Mouse (Mus musculus): ENCODE data around the gene Anapc1. TPM values are rescaled to one million over a fixed set of nuclear protein-coding genes. Genes with fewer than 3 reads are reported as not detected.

Gene Anapc1
- total RNA-seq, 1 experiment, result 93.3 TPM

DNA sequence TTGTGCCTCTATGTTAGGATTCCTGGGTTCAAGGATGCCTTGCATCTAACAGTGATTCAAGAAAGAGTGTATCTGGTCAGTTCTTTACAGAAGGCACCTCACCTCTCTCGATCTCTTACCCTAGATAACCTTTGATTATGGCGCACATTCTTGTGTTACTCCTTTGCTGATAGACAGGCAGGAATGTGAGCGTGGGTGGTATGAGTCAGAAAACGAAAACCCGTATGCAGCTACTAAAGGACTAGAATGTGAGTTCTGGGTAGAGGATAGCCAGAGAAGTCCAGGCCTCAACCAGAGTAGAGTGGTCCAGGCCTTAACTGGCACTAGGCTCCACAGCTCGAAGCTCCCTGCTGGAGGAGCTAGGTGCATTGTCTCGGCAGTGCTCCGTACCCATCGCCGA lies 5.6 kb upstream of the Anapc1 start:
- in situ Hi-C loops (cut with MboI; ENCODE audit: low sequenced_read_pairs in 2 of 2, unreplicated experiment in 2 of 2), result loop anchor here in 1 of 2 experiments (10.0 kb wide), 1 partner anchor 122 kb away; the partner anchor contains the start of gene Tmem87b
- Histone ChIP-seq H3K27ac (ENCODE audit: insufficient read depth, low read depth, low read length, poor library complexity, severe bottlenecking) (no peak overlapping the region), H3K9ac (ENCODE audit: insufficient read depth, low read depth, low read length, poor library complexity, severe bottlenecking) (no peak overlapping the region), H3K4me1 (ENCODE audit: control insufficient read depth in 2 of 2, insufficient read depth in 2 of 2, low read length in 2 of 2, poor library complexity in 1 of 2) (0 out of 4 replicates have a peak, but pooled peaks cover 0 to 2% of the 10 kb centered on the region in 2 experiments), H3K36me3 (ENCODE audit: control insufficient read depth, insufficient read depth, low read length, poor library complexity, severe bottlenecking) (no peaks in the 10 kb centered on the region), H3K4me3 (ENCODE audit: insufficient read depth in 1 of 2, low read depth in 1 of 2, low read length in 2 of 2, poor library complexity in 1 of 2, severe bottlenecking in 1 of 2) (no peak overlapping the region), H3K9me3 (ENCODE audit: control insufficient read depth, insufficient read depth, low read depth, low read length) (no peaks in the 10 kb centered on the region)
- TF ChIP-seq HCFC1 (IDR thresholded peaks at IDR 0.05; ENCODE audit: borderline replicate concordance, insufficient read depth, low read length), result no peak
- no peak for TF ChIP-seq MAFK (IDR thresholded peaks at IDR 0.05; ENCODE audit: insufficient read depth, low read depth, low read length)
- no peak for TF ChIP-seq CHD2 (IDR thresholded peaks at IDR 0.05; ENCODE audit: low read depth, low read length)
- TF ChIP-seq ZC3H11A (IDR thresholded peaks at IDR 0.05; ENCODE audit: borderline replicate concordance, low read depth, low read length), result no peak
- TF ChIP-seq ZNF384 (IDR thresholded peaks at IDR 0.05; ENCODE audit: low read depth, low read length), result no peak
- no peak for DNase-seq (ENCODE audit: low read depth, low spot score)

DNA sequence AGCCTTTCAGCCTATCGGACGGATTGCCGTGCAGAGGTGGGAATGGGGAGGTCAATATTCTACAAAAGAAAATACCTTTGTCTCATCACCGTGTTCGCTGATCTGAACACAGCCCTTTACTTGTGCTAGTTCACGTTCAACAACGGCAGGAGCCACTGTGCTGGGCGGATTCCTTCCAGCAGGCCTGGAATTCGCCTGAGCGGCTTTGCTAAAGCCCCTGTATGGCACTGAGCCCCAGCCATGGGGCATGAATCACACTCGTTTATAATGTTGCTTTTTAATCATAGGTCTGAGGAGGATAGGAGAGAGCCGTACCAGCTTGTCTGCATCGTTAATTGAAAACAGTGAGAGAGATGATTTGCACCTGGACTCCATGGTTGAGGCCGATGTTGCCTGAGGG lies 5.1 kb upstream of the Anapc1 start:
- H3K9me3 ChIP-seq (ENCODE audit: control insufficient read depth, insufficient read depth, low read depth, low read length), result no peaks in the 10 kb centered on the region
- H3K4me1 ChIP-seq (ENCODE audit: control insufficient read depth in 2 of 2, insufficient read depth in 2 of 2, low read length in 2 of 2, poor library complexity in 1 of 2), result 0 out of 4 replicates have a peak, but pooled peaks cover 0 to 2% of the 10 kb centered on the region in 2 experiments
- no peaks in the 10 kb centered on the region for H3K36me3 ChIP-seq (ENCODE audit: control insufficient read depth, insufficient read depth, low read length, poor library complexity, severe bottlenecking)
- H3K4me3 ChIP-seq (ENCODE audit: insufficient read depth in 1 of 2, low read depth in 1 of 2, low read length in 2 of 2, poor library complexity in 1 of 2, severe bottlenecking in 1 of 2), result no peak overlapping the region
- in situ Hi-C loops (cut with MboI; ENCODE audit: low sequenced_read_pairs in 2 of 2, unreplicated experiment in 2 of 2), result loop anchor here in 1 of 2 experiments (10.0 kb wide), 1 partner anchor 122 kb away; the partner anchor contains the start of gene Tmem87b
- no peak for TF ChIP-seq MAFK (IDR thresholded peaks at IDR 0.05; ENCODE audit: insufficient read depth, low read depth, low read length)
- peak overlapping the region; percentile 14; the same call in 1 of the 2 replicates for H3K9ac ChIP-seq (ENCODE audit: insufficient read depth, low read depth, low read length, poor library complexity, severe bottlenecking)
- no peak for DNase-seq (ENCODE audit: low read depth, low spot score)
- no peak overlapping the region for H3K27ac ChIP-seq (ENCODE audit: insufficient read depth, low read depth, low read length, poor library complexity, severe bottlenecking)

DNA sequence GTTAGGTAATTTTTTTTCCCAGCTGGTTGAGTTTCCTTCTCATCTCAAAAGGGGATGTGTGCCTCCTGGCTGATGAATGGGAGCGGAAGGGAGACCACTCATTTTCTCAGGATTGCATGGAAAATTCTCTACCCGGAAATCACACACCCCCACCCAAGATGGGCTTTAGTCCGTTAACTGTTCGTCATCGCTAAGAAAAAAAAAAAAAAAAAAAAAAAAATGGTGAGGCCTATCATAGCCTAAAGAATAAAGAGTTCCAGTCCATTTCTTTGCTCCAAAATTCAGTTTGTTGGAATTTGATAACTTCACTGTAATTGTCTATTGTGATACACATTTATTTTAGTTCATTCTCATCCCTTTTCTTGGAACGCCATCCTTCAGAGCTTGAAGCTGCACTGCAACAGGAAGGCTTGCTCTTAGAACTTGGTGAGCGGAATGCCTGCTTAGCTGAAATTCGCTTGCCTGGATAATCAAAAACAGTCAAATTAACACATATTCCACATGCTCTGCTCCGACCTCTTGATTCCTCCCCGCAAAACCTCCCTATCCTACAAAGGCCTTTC lies 448 bp upstream of the Anapc1 start:
- in situ Hi-C loops (cut with MboI; ENCODE audit: low sequenced_read_pairs in 2 of 2, unreplicated experiment in 2 of 2), result no loop called here

DNA sequence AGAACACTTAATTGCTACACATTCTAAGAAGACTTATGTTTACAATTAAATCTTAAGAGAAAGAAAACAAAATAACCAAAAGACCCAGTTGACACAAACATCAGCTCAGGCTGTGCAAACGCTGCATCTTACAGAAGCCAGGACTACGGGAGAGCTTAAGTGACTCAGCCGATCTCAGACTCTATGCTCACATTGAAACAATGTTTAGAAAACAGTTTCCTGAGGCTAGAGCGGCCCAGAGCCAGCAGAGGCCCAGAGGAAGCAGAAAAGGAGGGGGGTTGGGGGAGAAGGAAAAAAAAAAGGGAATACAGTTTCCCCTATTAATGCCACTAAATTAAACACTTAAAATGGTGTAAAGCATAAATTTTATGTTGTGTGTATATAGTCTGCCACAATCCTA lies 6.5 kb downstream of the Anapc1 start:
- TF ChIP-seq HCFC1 (IDR thresholded peaks at IDR 0.05; ENCODE audit: borderline replicate concordance, insufficient read depth, low read length) (no peak), MAFK (IDR thresholded peaks at IDR 0.05; ENCODE audit: insufficient read depth, low read depth, low read length) (no peak), CHD2 (IDR thresholded peaks at IDR 0.05; ENCODE audit: low read depth, low read length) (no peak), ZNF384 (IDR thresholded peaks at IDR 0.05; ENCODE audit: low read depth, low read length) (no peak), ZC3H11A (IDR thresholded peaks at IDR 0.05; ENCODE audit: borderline replicate concordance, low read depth, low read length) (no peak)
- Histone ChIP-seq H3K27ac (ENCODE audit: insufficient read depth, low read depth, low read length, poor library complexity, severe bottlenecking) (no peak overlapping the region), H3K4me1 (ENCODE audit: control insufficient read depth in 2 of 2, insufficient read depth in 2 of 2, low read length in 2 of 2, poor library complexity in 1 of 2) (no peaks in the 10 kb centered on the region), H3K9me3 (ENCODE audit: control insufficient read depth, insufficient read depth, low read depth, low read length) (no peaks in the 10 kb centered on the region), H3K36me3 (ENCODE audit: control insufficient read depth, insufficient read depth, low read length, poor library complexity, severe bottlenecking) (peaks cover 7% of the 10 kb centered on the region; the same call in 1 of the 2 replicates), H3K4me3 (ENCODE audit: insufficient read depth in 1 of 2, low read depth in 1 of 2, low read length in 2 of 2, poor library complexity in 1 of 2, severe bottlenecking in 1 of 2) (no peak overlapping the region), H3K9ac (ENCODE audit: insufficient read depth, low read depth, low read length, poor library complexity, severe bottlenecking) (no peak overlapping the region)
- in situ Hi-C loops (cut with MboI; ENCODE audit: low sequenced_read_pairs in 2 of 2, unreplicated experiment in 2 of 2), result no loop called here
- DNase-seq (ENCODE audit: low read depth, low spot score), result no peak

More for the DNA sequence above, 448 bp upstream of the Anapc1 start:
- Histone ChIP-seq H3K4me1 (ENCODE audit: control insufficient read depth in 2 of 2, insufficient read depth in 2 of 2, low read length in 2 of 2, poor library complexity in 1 of 2) (0 out of 4 replicates have a peak, but pooled peaks cover 0 to 2% of the 10 kb centered on the region in 2 experiments), H3K27ac (ENCODE audit: insufficient read depth, low read depth, low read length, poor library complexity, severe bottlenecking) (no peak overlapping the region; the same call in 1 of the 2 replicates), H3K36me3 (ENCODE audit: control insufficient read depth, insufficient read depth, low read length, poor library complexity, severe bottlenecking) (no peaks in the 10 kb centered on the region), H3K4me3 (ENCODE audit: insufficient read depth in 1 of 2, low read depth in 1 of 2, low read length in 2 of 2, poor library complexity in 1 of 2, severe bottlenecking in 1 of 2) (peak overlapping the region; percentile 82 to 90), H3K9ac (ENCODE audit: insufficient read depth, low read depth, low read length, poor library complexity, severe bottlenecking) (peak overlapping the region; percentile 98; the same call in 1 of the 2 replicates), H3K9me3 (ENCODE audit: control insufficient read depth, insufficient read depth, low read depth, low read length) (no peaks in the 10 kb centered on the region)
- DNase-seq (ENCODE audit: low read depth, low spot score), result no peak
- no peak for TF ChIP-seq CHD2 (IDR thresholded peaks at IDR 0.05; ENCODE audit: low read depth, low read length)
- peak; percentile 86 for TF ChIP-seq ZNF384 (IDR thresholded peaks at IDR 0.05; ENCODE audit: low read depth, low read length)

DNA sequence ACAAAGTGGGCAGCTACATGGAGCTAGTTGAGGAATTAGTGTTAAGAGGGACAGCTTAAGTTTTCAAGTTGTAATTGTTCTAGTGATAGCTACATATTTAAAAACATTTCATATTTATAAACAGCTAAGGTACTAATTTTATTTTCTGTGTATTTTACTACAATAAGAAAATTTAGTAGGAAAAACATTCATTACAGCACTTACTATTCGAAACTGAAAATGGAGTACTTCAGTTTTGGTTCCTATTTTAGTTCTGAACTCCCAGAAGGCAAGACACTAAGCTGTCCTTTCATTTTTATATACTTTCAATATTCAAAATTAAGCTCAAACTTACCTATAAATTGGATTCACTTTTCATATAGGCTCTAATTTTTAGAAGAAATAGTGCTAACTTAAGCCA lies 66.6 kb downstream of the Anapc1 start:
- in situ Hi-C loops (cut with MboI; ENCODE audit: low sequenced_read_pairs in 2 of 2, unreplicated experiment in 2 of 2), result no loop called here
- Histone ChIP-seq H3K36me3 (ENCODE audit: control insufficient read depth, insufficient read depth, low read length, poor library complexity, severe bottlenecking) (peaks cover 37% of the 10 kb centered on the region), H3K4me3 (ENCODE audit: insufficient read depth in 1 of 2, low read depth in 1 of 2, low read length in 2 of 2, poor library complexity in 1 of 2, severe bottlenecking in 1 of 2) (no peak overlapping the region), H3K9me3 (ENCODE audit: control insufficient read depth, insufficient read depth, low read depth, low read length) (no peaks in the 10 kb centered on the region), H3K27ac (ENCODE audit: insufficient read depth, low read depth, low read length, poor library complexity, severe bottlenecking) (no peak overlapping the region), H3K4me1 (ENCODE audit: control insufficient read depth in 2 of 2, insufficient read depth in 2 of 2, low read length in 2 of 2, poor library complexity in 1 of 2) (no peaks in the 10 kb centered on the region), H3K9ac (ENCODE audit: insufficient read depth, low read depth, low read length, poor library complexity, severe bottlenecking) (no peak overlapping the region)
- DNase-seq (ENCODE audit: low read depth, low spot score), result no peak
- TF ChIP-seq ZNF384 (IDR thresholded peaks at IDR 0.05; ENCODE audit: low read depth, low read length) (no peak), MAFK (IDR thresholded peaks at IDR 0.05; ENCODE audit: insufficient read depth, low read depth, low read length) (no peak), HCFC1 (IDR thresholded peaks at IDR 0.05; ENCODE audit: borderline replicate concordance, insufficient read depth, low read length) (no peak), ZC3H11A (IDR thresholded peaks at IDR 0.05; ENCODE audit: borderline replicate concordance, low read depth, low read length) (no peak)
